Mouse (Mus musculus) heart, embryonic 10.5 days (tissue): ENCODE measurements at regions not wholly inside any gene's neighbourhood (a gene's known extent, or its start where the extent isn't known, plus 50 kb on each side); places are given as distances from the start of the nearest gene placed in this dataset. TPM values are rescaled to one million over a fixed set of nuclear protein-coding genes. Genes with fewer than 3 reads are reported as not detected.

Source experiments
- microRNA-seq: library from miRNA; unstranded; fragments of <30 nt; microRNA quantifications from one replicate; pipeline ENCODE4, GENCODE M21; 2017

Small RNA genes in the stretch of these regions (microRNA-seq; reads per million reads assigned to microRNA genes)
- not detected for gene Gm26455
